Mouse (Mus musculus) limb, embryonic 11.5 days (tissue): ENCODE data around the gene Aarsd1. TPM values are rescaled to one million over a fixed set of nuclear protein-coding genes. Genes with fewer than 3 reads are reported as not detected.

Source experiments
- ATAC-seq: fragments of 200-750 bp; cut with Nextera tagmentation; 2 replicates; pipeline ENCODE4 v1.8.0; 2017; ENCODE audit warnings: low read depth; ENCODE audit not compliant: insufficient number of reproducible peaks, low FRiP score, low TSS enrichment
- DNase-seq: peaks from one replicate; pipeline ENCODE4 v3.0.0-alpha.2; 2015; ENCODE audit warnings: low spot score
- H3K27ac ChIP-seq: fragments of 300-500 bp; sonication (generic); replicated peaks from 2 replicates; pipeline ENCODE4 v1.5.1; 2014; ENCODE audit warnings: low read depth, mild to moderate bottlenecking, low read length
- H3K27me3 ChIP-seq: fragments of 300-500 bp; sonication (generic); 2 replicates; pipeline ENCODE4 v1.6.1; 2014; ENCODE audit warnings: mild to moderate bottlenecking, low read length, mixed read lengths; ENCODE audit not compliant: control insufficient read depth, insufficient read depth
- H3K36me3 ChIP-seq: fragments of 300-500 bp; sonication (generic); 2 replicates; pipeline ENCODE4 v1.6.1; 2014; ENCODE audit warnings: mild to moderate bottlenecking, low read length, moderate library complexity, mixed read lengths; ENCODE audit not compliant: control insufficient read depth, insufficient read depth
- H3K4me1 ChIP-seq: fragments of 300-500 bp; sonication (generic); 2 replicates; pipeline ENCODE4 v1.6.1; 2014; ENCODE audit warnings: low read length, mixed read lengths; ENCODE audit not compliant: control insufficient read depth, insufficient read depth
- H3K4me2 ChIP-seq: fragments of 300-500 bp; sonication (generic); 2 replicates; pipeline ENCODE4 v1.6.1; 2014; ENCODE audit warnings: low read depth, mild to moderate bottlenecking, moderate library complexity; ENCODE audit not compliant: severe bottlenecking
- H3K4me3 ChIP-seq: fragments of 300-500 bp; sonication (generic); 2 replicates; pipeline ENCODE4 v1.5.1; 2014; ENCODE audit warnings: low read depth, low read length
- H3K9ac ChIP-seq: fragments of 300-500 bp; sonication (generic); 2 replicates; pipeline ENCODE4 v1.6.1; 2014; ENCODE audit warnings: mild to moderate bottlenecking, low read length
- H3K9me3 ChIP-seq: fragments of 300-500 bp; sonication (generic); 2 replicates; pipeline ENCODE4 v1.6.1; 2016; ENCODE audit warnings: low read length; ENCODE audit not compliant: control insufficient read depth
- WGBS: fragments of 180-500 bp; shearing (Covaris S2); extraction: QIAGEN DNeasy Blood & Tissue Kit; methylation state at CpG from one replicate; pipeline ENCODE4 v1.1.7; 2014; 5-methylcytosine and 5-hydroxymethylcytosine counted together
- polyA plus RNA-seq: library from polyadenylated mRNA; unstranded; fragments of >200 nt; fragmentation: Nextera tagmentation; extraction: Ambion mirVana; gene quantifications from 2 replicates; pipeline ENCODE4 v1.2.1, GENCODE M21; 2014

Gene Aarsd1
- polyA plus RNA-seq, 1 experiment from 2014 or later = 89.0 TPM

DNA sequence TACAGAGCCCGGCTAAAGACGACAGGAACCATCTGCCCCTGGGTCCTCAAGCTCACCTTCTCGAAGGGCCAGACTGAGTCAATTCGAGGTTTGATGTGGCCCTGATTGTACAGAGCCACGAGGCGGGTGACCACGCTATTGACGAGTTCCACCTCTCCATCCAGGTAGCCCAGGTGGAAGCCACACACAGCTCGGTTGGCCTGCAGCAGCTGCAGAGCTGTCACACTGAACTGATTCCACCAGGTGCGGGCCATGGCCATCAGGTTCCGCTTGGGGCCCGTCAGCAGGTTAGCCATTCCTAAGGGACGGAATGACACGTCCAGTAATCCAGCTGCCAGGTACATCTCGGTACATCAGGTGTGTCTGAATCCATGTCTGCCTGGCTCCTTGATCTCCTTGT, 42.9 kb upstream of the Aarsd1 start:
- Histone ChIP-seq H3K27me3 (no peaks in the 10 kb centered on the region), H3K4me3 (no peak overlapping the region), H3K9me3 (no peaks in the 10 kb centered on the region), H3K9ac (no peak overlapping the region), H3K4me1 (peaks cover 23% of the 10 kb centered on the region), H3K4me2 (no peak overlapping the region), H3K27ac (no peak overlapping the region), H3K36me3 (no peaks in the 10 kb centered on the region)
- WGBS = 89% methylated on average over 15 of the region's 15 CpGs
- ATAC-seq (no peak), DNase-seq (no peak)

GRCm38 (mm10) chr11:101459716-101460115, 42.3 kb upstream of the Aarsd1 start:
- H3K4me1 ChIP-seq = peaks cover 22% of the 10 kb centered on the region
- ATAC-seq (no peak), DNase-seq (no peak)
- H3K36me3 ChIP-seq = no peaks in the 10 kb centered on the region
- no peak overlapping the region for H3K4me2 ChIP-seq
- H3K27ac ChIP-seq = no peak overlapping the region
- no peaks in the 10 kb centered on the region for H3K9me3 ChIP-seq
- 53% methylated on average over 6 of the region's 6 CpGs for WGBS
- H3K27me3 ChIP-seq = no peaks in the 10 kb centered on the region
- H3K4me3 ChIP-seq = no peak overlapping the region
- no peak overlapping the region for H3K9ac ChIP-seq

- Histone ChIP-seq H3K4me1 (peaks cover 11% of the 10 kb centered on the region), H3K36me3 (no peaks in the 10 kb centered on the region)
- WGBS = 86% methylated on average over 12 of the region's 12 CpGs
These were observed 40.8 kb upstream of the Aarsd1 start for GRCm38 (mm10) chr11:101458217-101458616.

DNA sequence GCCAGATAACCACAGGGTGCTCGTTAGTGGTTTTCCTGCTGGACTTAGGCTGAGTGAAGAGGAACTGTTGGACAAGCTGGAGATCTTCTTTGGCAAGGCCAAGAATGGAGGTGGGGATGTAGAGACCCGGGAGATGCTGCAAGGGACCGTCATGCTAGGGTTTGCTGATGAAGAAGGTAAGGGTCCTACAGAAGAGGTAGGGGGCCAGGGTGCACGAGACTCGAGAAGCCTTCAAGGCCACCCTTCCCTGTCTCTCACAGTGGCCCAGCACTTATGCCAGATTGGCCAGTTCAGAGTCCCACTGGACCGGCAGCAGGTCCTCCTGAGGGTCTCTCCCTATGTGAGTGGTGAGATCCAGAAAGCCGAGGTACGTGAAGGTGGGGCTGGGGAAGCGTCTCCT, 40.2 kb upstream of the Aarsd1 start:
- Histone ChIP-seq H3K9ac (no peak overlapping the region), H3K4me2 (no peak overlapping the region), H3K27ac (no peak overlapping the region), H3K4me3 (no peak overlapping the region), H3K9me3 (no peaks in the 10 kb centered on the region), H3K27me3 (no peaks in the 10 kb centered on the region), H3K4me1 (peaks cover 5% of the 10 kb centered on the region), H3K36me3 (no peaks in the 10 kb centered on the region)
- WGBS = 92% methylated on average over 9 of the region's 9 CpGs
- DNase-seq (no peak), ATAC-seq (no peak)

More at GRCm38 (mm10) chr11:101458217-101458616, 40.8 kb upstream of the Aarsd1 start:
- H3K27ac ChIP-seq = no peak overlapping the region
- DNase-seq = no peak
- H3K9ac ChIP-seq = no peak overlapping the region
- no peak overlapping the region for H3K4me2 ChIP-seq
- no peak for ATAC-seq
- no peak overlapping the region for H3K4me3 ChIP-seq
- no peaks in the 10 kb centered on the region for H3K9me3 ChIP-seq
- no peaks in the 10 kb centered on the region for H3K27me3 ChIP-seq

DNA sequence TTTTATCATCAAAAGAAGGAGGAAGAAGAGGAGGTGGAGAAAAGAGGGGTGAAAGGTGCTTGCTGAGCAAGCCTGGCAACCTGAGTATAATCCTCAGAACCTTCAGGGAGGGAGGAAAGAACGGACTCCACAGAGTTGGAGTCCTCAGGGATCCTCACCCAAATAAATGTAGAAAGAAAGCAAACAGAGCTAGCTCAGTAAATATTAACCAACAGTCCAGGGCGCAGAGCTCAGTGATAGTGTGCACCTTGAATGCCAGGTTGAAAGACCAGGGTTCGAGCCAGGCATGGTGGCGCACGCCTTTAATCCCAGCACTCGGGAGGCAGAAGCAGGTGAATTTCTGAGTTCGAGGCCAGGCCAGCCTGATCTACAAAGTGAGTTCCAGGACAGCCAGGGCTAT, 38.2 kb upstream of the Aarsd1 start:
- H3K4me1 ChIP-seq = no peaks in the 10 kb centered on the region
- DNase-seq = no peak
- no peak for ATAC-seq
- no peak overlapping the region for H3K27ac ChIP-seq
- no peaks in the 10 kb centered on the region for H3K27me3 ChIP-seq
- no peak overlapping the region for H3K4me2 ChIP-seq
- no peaks in the 10 kb centered on the region for H3K36me3 ChIP-seq
- H3K9ac ChIP-seq = no peak overlapping the region
- no peaks in the 10 kb centered on the region for H3K9me3 ChIP-seq
- 90% methylated on average over 7 of the region's 7 CpGs for WGBS
- H3K4me3 ChIP-seq = no peak overlapping the region

DNA sequence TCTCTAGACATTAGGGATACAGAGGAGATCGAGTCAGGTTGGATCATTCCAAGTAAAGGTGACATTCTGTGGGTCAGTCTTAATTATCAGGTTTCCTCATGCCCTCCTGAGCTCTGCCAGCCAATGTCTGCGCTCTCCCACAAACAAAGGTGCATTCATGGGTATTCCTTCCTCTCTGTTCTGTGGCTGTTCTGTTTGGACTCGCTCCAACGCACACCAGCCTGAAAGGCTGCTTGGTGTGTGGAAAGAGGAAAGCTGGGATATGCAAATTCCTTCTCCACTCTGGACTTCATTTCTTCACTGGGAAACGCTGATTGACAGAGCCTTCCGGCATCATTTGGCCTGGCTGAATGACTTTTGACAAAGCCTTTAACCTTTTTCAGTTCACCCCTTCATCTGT, 37.3 kb upstream of the Aarsd1 start:
- Histone ChIP-seq H3K4me2 (no peak overlapping the region), H3K9ac (no peak overlapping the region), H3K27ac (no peak overlapping the region), H3K4me1 (no peaks in the 10 kb centered on the region), H3K36me3 (no peaks in the 10 kb centered on the region), H3K9me3 (no peaks in the 10 kb centered on the region), H3K27me3 (no peaks in the 10 kb centered on the region), H3K4me3 (no peak overlapping the region)
- ATAC-seq (no peak), DNase-seq (no peak)
- WGBS = 79% methylated on average over 6 of the region's 6 CpGs

DNA sequence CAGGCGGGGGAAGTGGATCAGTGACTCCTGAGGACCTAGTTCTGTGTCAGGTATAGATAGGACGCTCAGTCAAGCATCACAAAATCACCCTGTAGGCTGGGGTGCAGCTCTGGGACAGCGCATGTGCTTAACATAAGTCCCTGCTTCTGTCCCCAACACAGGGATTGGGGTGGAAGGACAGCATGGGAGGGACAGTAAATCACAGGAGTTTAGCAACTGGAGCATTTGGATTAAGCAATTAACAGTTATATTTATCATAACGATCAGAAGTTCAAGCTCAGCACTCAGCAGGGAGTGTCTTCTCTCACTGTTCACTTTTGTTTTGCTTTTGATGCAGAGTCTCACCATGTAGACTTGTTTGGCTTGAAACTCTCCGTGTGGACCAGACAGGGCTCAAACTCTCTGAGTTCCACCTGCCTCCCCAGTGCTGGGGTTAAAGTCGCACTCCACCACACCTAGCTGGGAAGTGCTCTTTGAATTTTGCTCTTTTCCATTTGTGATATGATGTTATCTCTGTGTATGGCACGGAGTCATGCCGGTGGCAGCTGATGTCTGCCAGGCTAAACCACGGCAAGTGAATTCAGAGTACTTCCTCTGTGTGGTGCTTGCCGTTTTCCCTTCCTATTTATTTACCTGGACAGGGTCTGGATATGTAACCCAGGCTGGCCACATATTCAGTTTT, 34.8 kb upstream of the Aarsd1 start:
- DNase-seq (no peak), ATAC-seq (no peak)
- Histone ChIP-seq H3K27me3 (no peaks in the 10 kb centered on the region), H3K4me1 (no peaks in the 10 kb centered on the region), H3K9me3 (no peaks in the 10 kb centered on the region), H3K4me3 (no peak overlapping the region), H3K36me3 (no peaks in the 10 kb centered on the region), H3K27ac (no peak overlapping the region), H3K4me2 (no peak overlapping the region), H3K9ac (no peak overlapping the region)
- 74% methylated on average over 10 of the region's 10 CpGs for WGBS

- Histone ChIP-seq H3K9ac (no peak overlapping the region), H3K9me3 (no peaks in the 10 kb centered on the region), H3K27ac (no peak overlapping the region), H3K36me3 (no peaks in the 10 kb centered on the region), H3K4me1 (no peaks in the 10 kb centered on the region), H3K27me3 (no peaks in the 10 kb centered on the region), H3K4me2 (no peak overlapping the region), H3K4me3 (no peak overlapping the region)
- 92% methylated on average over 10 of the region's 10 CpGs for WGBS
- no peak for DNase-seq
- no peak for ATAC-seq
These were observed 34.1 kb upstream of the Aarsd1 start for GRCm38 (mm10) chr11:101451536-101451935.

DNA sequence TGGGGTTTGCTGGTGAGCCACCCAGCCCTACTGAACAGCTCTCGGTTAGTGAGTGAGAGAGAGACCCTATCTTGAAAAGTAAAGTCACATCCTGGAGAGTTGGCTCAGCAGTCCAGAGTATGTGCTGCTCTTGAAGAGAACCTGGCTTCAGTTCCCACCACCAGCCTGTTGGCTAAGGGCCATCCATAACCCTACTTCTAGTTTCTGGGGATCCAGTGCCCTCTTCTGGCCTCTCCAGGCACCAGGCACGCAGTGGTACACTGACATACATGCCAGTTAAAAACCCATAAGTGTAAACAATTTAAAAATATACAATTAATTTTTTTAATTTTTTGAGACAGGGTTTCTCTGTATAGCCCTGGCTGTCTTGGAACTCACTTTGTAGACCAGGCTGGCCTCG, 33.0 kb upstream of the Aarsd1 start:
- 81% methylated on average over 3 of the region's 3 CpGs for WGBS
- Histone ChIP-seq H3K27ac (no peak overlapping the region), H3K4me3 (no peak overlapping the region), H3K4me2 (no peak overlapping the region), H3K9me3 (no peaks in the 10 kb centered on the region), H3K27me3 (no peaks in the 10 kb centered on the region), H3K4me1 (no peaks in the 10 kb centered on the region), H3K36me3 (peaks cover 3% of the 10 kb centered on the region; the same call in 1 of the 2 replicates), H3K9ac (no peak overlapping the region)
- ATAC-seq (no peak), DNase-seq (no peak)
